18 mouse cellular contexts compared by ENCODE assay signal in the genomic region with DNA sequence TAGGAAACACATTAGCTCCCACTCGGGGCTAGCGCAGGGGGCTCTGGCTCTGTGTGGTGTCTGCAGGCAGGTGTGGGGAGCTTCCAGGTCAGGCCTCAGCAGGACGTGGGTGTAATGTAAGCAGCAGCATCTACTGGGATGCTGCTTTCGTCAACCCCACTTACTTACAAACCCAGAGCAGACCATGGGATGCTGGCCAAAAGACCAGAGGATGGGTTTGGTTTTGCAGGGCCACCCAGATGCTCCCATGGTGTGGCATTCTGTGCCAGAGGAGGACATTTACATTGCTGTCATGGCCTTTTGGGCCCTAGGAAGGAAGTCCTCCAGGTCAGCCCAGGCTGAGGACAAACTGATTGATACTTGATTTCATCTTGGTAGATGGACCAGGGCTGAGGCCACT.
"Had no signal": no experiment of that assay in that cellular context is flagged by ENCODE, and none has a peak within 500 bp of the region (broad histone marks: within the 10 kb centered on the region; RNA-seq: fewer than 3 reads in every experiment).

No protein-coding gene starts in this region.

- ATAC-seq: midbrain, embryonic 16.5 days had no signal

- H3K4me1 ChIP-seq: midbrain, embryonic 10.5 days; midbrain, embryonic 12.5 days; neural tube, embryonic 13.5 days; neural tube, embryonic 15.5 days had no signal

- H3K4me3 ChIP-seq: midbrain, embryonic 10.5 days; midbrain, embryonic 12.5 days; myocyte; neural tube, embryonic 13.5 days; neural tube, embryonic 15.5 days had no signal

- H3K27me3 ChIP-seq: midbrain, embryonic 12.5 days; neural tube, embryonic 13.5 days; neural tube, embryonic 15.5 days had no signal

- H3K9ac ChIP-seq: lung, embryonic 14.5 days; midbrain, embryonic 12.5 days; neural tube, embryonic 13.5 days; neural tube, embryonic 15.5 days had no signal

- H3K9me3 ChIP-seq: midbrain, embryonic 10.5 days; midbrain, embryonic 12.5 days; neural tube, embryonic 13.5 days; neural tube, embryonic 15.5 days had no signal

- H3K36me3 ChIP-seq: midbrain, embryonic 10.5 days; midbrain, embryonic 12.5 days had no signal

- H3K4me2 ChIP-seq: lung, embryonic 14.5 days; midbrain, embryonic 12.5 days; neural tube, embryonic 13.5 days; neural tube, embryonic 15.5 days had no signal

- DNase-seq: lung, embryonic 14.5 days; lung, postnatal 10 days; lung, postnatal 4 days; midbrain, embryonic 14.5 days; retina, postnatal 1 day; right cerebral cortex, adult 18-20 months; right cerebral cortex, postnatal 25 days; right cerebral cortex, postnatal 4 days; spleen, adult 18-20 months; thymus, adult 18-20 months; thymus, postnatal 14 days; thymus, postnatal 36 days had no signal

- H3K27ac ChIP-seq: midbrain, embryonic 10.5 days; midbrain, embryonic 12.5 days; neural tube, embryonic 13.5 days; neural tube, embryonic 15.5 days had no signal
